Mouse (Mus musculus): ENCODE data around the gene Calcrl. TPM values are rescaled to one million over a fixed set of nuclear protein-coding genes. Genes with fewer than 3 reads are reported as not detected.

Calcrl gene
- polyA plus RNA-seq, 1 experiment, result 3.9 TPM

GRCm38 (mm10) chr2:84388023-84388416 lies 37.2 kb downstream of the Calcrl start:
- Histone ChIP-seq H3K27ac (ENCODE audit: insufficient read depth, low read length) (no peak overlapping the region), H3K4me3 (replicated peaks; ENCODE audit: insufficient read depth, low read depth, low read length) (no peak overlapping the region), H3K27me3 (ENCODE audit: control insufficient read depth, insufficient read depth, low read length) (no peaks in the 10 kb centered on the region), H3K4me1 (ENCODE audit: control insufficient read depth, insufficient read depth, low read length) (no peaks in the 10 kb centered on the region)
- WGBS, result 59% methylated on average over 7 of the region's 7 CpGs
- TF ChIP-seq POLR2A (IDR thresholded peaks at IDR 0.05; ENCODE audit: borderline replicate concordance, insufficient read depth, low read length) (no peak), CTCF (IDR thresholded peaks at IDR 0.05; ENCODE audit: borderline replicate concordance, insufficient read depth, low read depth, low read length) (no peak)
- DNase-seq, result no peak

GRCm38 (mm10) chr2:84387394-84388022 lies 37.7 kb downstream of the Calcrl start:
- Histone ChIP-seq H3K27ac (ENCODE audit: insufficient read depth, low read length) (no peak overlapping the region), H3K4me3 (replicated peaks; ENCODE audit: insufficient read depth, low read depth, low read length) (no peak overlapping the region), H3K27me3 (ENCODE audit: control insufficient read depth, insufficient read depth, low read length) (no peaks in the 10 kb centered on the region), H3K4me1 (ENCODE audit: control insufficient read depth, insufficient read depth, low read length) (no peaks in the 10 kb centered on the region)
- TF ChIP-seq CTCF (IDR thresholded peaks at IDR 0.05; ENCODE audit: borderline replicate concordance, insufficient read depth, low read depth, low read length), result no peak
- TF ChIP-seq POLR2A (IDR thresholded peaks at IDR 0.05; ENCODE audit: borderline replicate concordance, insufficient read depth, low read length), result no peak
- no peak for DNase-seq
- 78% methylated on average over 11 of the region's 11 CpGs for WGBS

- H3K4me1 ChIP-seq (ENCODE audit: control insufficient read depth, insufficient read depth, low read length), result no peaks in the 10 kb centered on the region
- TF ChIP-seq POLR2A (IDR thresholded peaks at IDR 0.05; ENCODE audit: borderline replicate concordance, insufficient read depth, low read length), result no peak
- TF ChIP-seq CTCF (IDR thresholded peaks at IDR 0.05; ENCODE audit: borderline replicate concordance, insufficient read depth, low read depth, low read length), result no peak
- H3K27ac ChIP-seq (ENCODE audit: insufficient read depth, low read length), result no peak overlapping the region
- no peaks in the 10 kb centered on the region for H3K27me3 ChIP-seq (ENCODE audit: control insufficient read depth, insufficient read depth, low read length)
- H3K4me3 ChIP-seq (replicated peaks; ENCODE audit: insufficient read depth, low read depth, low read length), result no peak overlapping the region
- WGBS, result 43% methylated on average over 18 of the region's 18 CpGs
- DNase-seq, result no peak
Observed at GRCm38 (mm10) chr2:84386563-84387393, 38.4 kb downstream of the Calcrl start.

GRCm38 (mm10) chr2:84384911-84385693 lies 40.1 kb downstream of the Calcrl start:
- H3K27me3 ChIP-seq (ENCODE audit: control insufficient read depth, insufficient read depth, low read length), result no peaks in the 10 kb centered on the region
- H3K4me3 ChIP-seq (replicated peaks; ENCODE audit: insufficient read depth, low read depth, low read length), result no peak overlapping the region
- no peak for DNase-seq
- 81% methylated on average over 6 of the region's 6 CpGs for WGBS
- no peaks in the 10 kb centered on the region for H3K4me1 ChIP-seq (ENCODE audit: control insufficient read depth, insufficient read depth, low read length)
- no peak overlapping the region for H3K27ac ChIP-seq (ENCODE audit: insufficient read depth, low read length)
- TF ChIP-seq POLR2A (IDR thresholded peaks at IDR 0.05; ENCODE audit: borderline replicate concordance, insufficient read depth, low read length) (no peak), CTCF (IDR thresholded peaks at IDR 0.05; ENCODE audit: borderline replicate concordance, insufficient read depth, low read depth, low read length) (no peak)

GRCm38 (mm10) chr2:84383828-84384227 lies 41.4 kb downstream of the Calcrl start:
- no peak overlapping the region for H3K4me3 ChIP-seq (replicated peaks; ENCODE audit: insufficient read depth, low read depth, low read length)
- 68% methylated on average over 4 of the region's 4 CpGs for WGBS

GRCm38 (mm10) chr2:84382556-84382955 lies 42.7 kb downstream of the Calcrl start:
- no peak for DNase-seq
- H3K4me1 ChIP-seq (ENCODE audit: control insufficient read depth, insufficient read depth, low read length), result no peaks in the 10 kb centered on the region
- no peak overlapping the region for H3K4me3 ChIP-seq (replicated peaks; ENCODE audit: insufficient read depth, low read depth, low read length)
- no peak for TF ChIP-seq CTCF (IDR thresholded peaks at IDR 0.05; ENCODE audit: borderline replicate concordance, insufficient read depth, low read depth, low read length)
- TF ChIP-seq POLR2A (IDR thresholded peaks at IDR 0.05; ENCODE audit: borderline replicate concordance, insufficient read depth, low read length), result no peak
- H3K27me3 ChIP-seq (ENCODE audit: control insufficient read depth, insufficient read depth, low read length), result no peaks in the 10 kb centered on the region
- H3K27ac ChIP-seq (ENCODE audit: insufficient read depth, low read length), result no peak overlapping the region

More at GRCm38 (mm10) chr2:84383828-84384227, 41.4 kb downstream of the Calcrl start:
- TF ChIP-seq CTCF (IDR thresholded peaks at IDR 0.05; ENCODE audit: borderline replicate concordance, insufficient read depth, low read depth, low read length) (no peak), POLR2A (IDR thresholded peaks at IDR 0.05; ENCODE audit: borderline replicate concordance, insufficient read depth, low read length) (no peak)
- DNase-seq, result no peak
- no peak overlapping the region for H3K27ac ChIP-seq (ENCODE audit: insufficient read depth, low read length)
- no peaks in the 10 kb centered on the region for H3K27me3 ChIP-seq (ENCODE audit: control insufficient read depth, insufficient read depth, low read length)
- no peaks in the 10 kb centered on the region for H3K4me1 ChIP-seq (ENCODE audit: control insufficient read depth, insufficient read depth, low read length)

- TF ChIP-seq POLR2A (IDR thresholded peaks at IDR 0.05; ENCODE audit: borderline replicate concordance, insufficient read depth, low read length), result no peak
- Histone ChIP-seq H3K27me3 (ENCODE audit: control insufficient read depth, insufficient read depth, low read length) (no peaks in the 10 kb centered on the region), H3K27ac (ENCODE audit: insufficient read depth, low read length) (no peak overlapping the region), H3K4me1 (ENCODE audit: control insufficient read depth, insufficient read depth, low read length) (no peaks in the 10 kb centered on the region), H3K4me3 (replicated peaks; ENCODE audit: insufficient read depth, low read depth, low read length) (no peak overlapping the region)
- 95% methylated on average over 5 of the region's 5 CpGs for WGBS
- DNase-seq, result no peak
Observed at GRCm38 (mm10) chr2:84381997-84382396, 43.2 kb downstream of the Calcrl start.
